Comparison of ENCODE assay signal across 8 mouse cellular contexts in the genomic region with DNA sequence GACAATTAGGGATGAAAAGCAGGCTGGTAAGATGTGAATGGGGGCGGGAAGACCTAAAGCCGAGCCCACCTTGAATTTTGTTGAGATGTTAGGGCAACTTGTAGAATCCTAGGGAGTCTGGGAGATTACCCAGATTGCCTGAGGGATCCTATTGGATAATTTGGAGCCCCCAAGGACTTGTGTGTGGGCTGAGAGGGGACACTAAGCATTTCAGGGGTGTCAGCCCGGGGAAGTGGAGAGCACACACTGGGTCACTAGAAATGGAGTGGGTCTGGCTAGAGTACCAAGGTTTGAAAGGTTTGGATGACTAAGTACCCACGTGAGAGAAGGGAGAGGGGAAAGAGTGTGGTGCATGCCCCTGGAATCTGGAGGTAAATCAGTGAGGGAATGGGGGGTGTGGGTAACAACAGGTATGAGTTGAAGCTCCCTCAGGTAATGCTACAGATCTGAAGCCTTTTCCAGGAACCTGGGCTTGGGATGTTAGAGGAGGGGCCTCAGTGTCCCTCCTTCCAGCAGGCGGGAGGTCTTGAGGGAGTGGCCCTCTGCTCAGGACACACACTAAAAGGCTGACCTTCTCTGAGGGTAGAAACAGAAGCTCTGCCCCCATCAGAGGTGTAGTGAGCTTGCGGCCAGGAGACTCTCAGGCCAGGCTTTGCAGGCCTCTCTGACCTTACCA. TPM values are rescaled to one million over a fixed set of nuclear protein-coding genes. Genes with fewer than 3 reads are reported as not detected.
DNase-seq lines count a peak whose midpoint lies in the region; ATAC-seq lines count a peak whose summit lies in the region.

No protein-coding gene starts in this region.

- 42% methylated on average over 6 of the region's 6 CpGs for WGBS in neural tube, embryonic 11.5 days
- 38% methylated on average over 6 of the region's 6 CpGs for WGBS in limb, embryonic 15.5 days

- peak; percentile 76 for DNase-seq in cerebellum, adult 9-10 months
- no peak for DNase-seq in cerebellum, postnatal 25 days
- DNase-seq in neural tube, embryonic 11.5 days (ENCODE audit: low spot score) = no peak
- DNase-seq in neural tube, embryonic 10.5 days (ENCODE audit: extremely low spot score, low spot score) = no peak
- no peak for DNase-seq in frontal cortex, postnatal 36 days (ENCODE audit: low spot score in 2 of 2)
- no peak for DNase-seq in spleen, adult 18-20 months
- no peak for DNase-seq in adrenal gland, adult (ENCODE audit: inconsistent age in 2 of 2, low spot score in 1 of 2)

- no peak overlapping the region for H3K27ac ChIP-seq in neural tube, embryonic 11.5 days (ENCODE audit: low read depth, low read length)
- peak overlapping the region; percentile 91 for H3K27ac ChIP-seq in limb, embryonic 15.5 days

- peak overlapping the region; percentile 87 for H3K4me2 ChIP-seq in neural tube, embryonic 11.5 days (ENCODE audit: low read depth)
- H3K4me2 ChIP-seq in limb, embryonic 15.5 days = peak overlapping the region; percentile 90

- peak overlapping the region; percentile 92 for H3K9ac ChIP-seq in neural tube, embryonic 11.5 days (ENCODE audit: low read length)
- peak overlapping the region; percentile 72 for H3K9ac ChIP-seq in limb, embryonic 15.5 days

- no peak for ATAC-seq in neural tube, embryonic 11.5 days (ENCODE audit: insufficient read depth, low FRiP score, low TSS enrichment)
- ATAC-seq in limb, embryonic 15.5 days (ENCODE audit: insufficient number of reproducible peaks, low FRiP score, low TSS enrichment, low read depth) = no peak

- H3K4me1 ChIP-seq in neural tube, embryonic 11.5 days (ENCODE audit: control insufficient read depth, insufficient read depth, low read length) = peaks cover 3% of the 10 kb centered on the region; the same call in 1 of the 2 replicates
- peaks cover 31% of the 10 kb centered on the region for H3K4me1 ChIP-seq in limb, embryonic 15.5 days

- no peaks in the 10 kb centered on the region for H3K27me3 ChIP-seq in neural tube, embryonic 11.5 days (ENCODE audit: control insufficient read depth, insufficient read depth, low read length)
- no peaks in the 10 kb centered on the region for H3K27me3 ChIP-seq in limb, embryonic 15.5 days

- peak overlapping the region; percentile 91 for H3K4me3 ChIP-seq in neural tube, embryonic 11.5 days (ENCODE audit: low read depth, low read length)
- peak overlapping the region; percentile 87 for H3K4me3 ChIP-seq in limb, embryonic 15.5 days

- H3K36me3 ChIP-seq in neural tube, embryonic 11.5 days (ENCODE audit: control insufficient read depth, insufficient read depth, low read length) = peaks cover 25% of the 10 kb centered on the region
- H3K36me3 ChIP-seq in limb, embryonic 15.5 days = peaks cover 48% of the 10 kb centered on the region

- H3K9me3 ChIP-seq in neural tube, embryonic 11.5 days (ENCODE audit: control insufficient read depth, low read length) = no peaks in the 10 kb centered on the region
- no peaks in the 10 kb centered on the region for H3K9me3 ChIP-seq in limb, embryonic 15.5 days

RNA-seq across cellular contexts. Expression of a gene that starts 3.4 kb away (rescaled TPM):
- 6.7 and 7.7 TPM in 2 replicates for polyA plus RNA-seq in neural tube, embryonic 11.5 days (2014; fragmentation: Nextera tagmentation; extraction: Ambion mirVana)
- polyA plus RNA-seq in limb, embryonic 15.5 days (2015; fragmentation: Nextera tagmentation; extraction: Ambion mirVana) = 4.3 and 4.4 TPM in 2 replicates

RNA-seq across cellular contexts. Expression of a gene that starts 15.7 kb away (rescaled TPM):
- 0.18 TPM in 1 of 2 replicates, not detected in the other for polyA plus RNA-seq in neural tube, embryonic 11.5 days (2014; fragmentation: Nextera tagmentation; extraction: Ambion mirVana)
- 0.19 and 0.44 TPM in 2 replicates for polyA plus RNA-seq in limb, embryonic 15.5 days (2015; fragmentation: Nextera tagmentation; extraction: Ambion mirVana)

RNA-seq across cellular contexts. Expression of a gene that starts 21.9 kb away (rescaled TPM):
- 5.5 and 6.5 TPM in 2 replicates for polyA plus RNA-seq in neural tube, embryonic 11.5 days (2014; fragmentation: Nextera tagmentation; extraction: Ambion mirVana)
- polyA plus RNA-seq in limb, embryonic 15.5 days (2015; fragmentation: Nextera tagmentation; extraction: Ambion mirVana) = 23.6 and 26.5 TPM in 2 replicates

RNA-seq across cellular contexts. Expression of a gene that starts 28.8 kb away (rescaled TPM):
- 27.2 and 28.5 TPM in 2 replicates for polyA plus RNA-seq in neural tube, embryonic 11.5 days (2014; fragmentation: Nextera tagmentation; extraction: Ambion mirVana)
- 18.6 and 21.7 TPM in 2 replicates for polyA plus RNA-seq in limb, embryonic 15.5 days (2015; fragmentation: Nextera tagmentation; extraction: Ambion mirVana)

RNA-seq across cellular contexts. Expression of a gene that starts 35.2 kb away (rescaled TPM):
- 6.0 and 8.8 TPM in 2 replicates for polyA plus RNA-seq in neural tube, embryonic 11.5 days (2014; fragmentation: Nextera tagmentation; extraction: Ambion mirVana)
- polyA plus RNA-seq in limb, embryonic 15.5 days (2015; fragmentation: Nextera tagmentation; extraction: Ambion mirVana) = 25.3 and 28.7 TPM in 2 replicates
